Mouse (Mus musculus): ENCODE results near the gene Becn1. TPM values are rescaled to one million over a fixed set of nuclear protein-coding genes. Genes with fewer than 3 reads are reported as not detected.

Gene Becn1
- polyA plus RNA-seq, 1 experiment from 2014 or later, result 200 TPM

- Histone ChIP-seq H3K27me3 (no peaks in the 10 kb centered on the region), H3K27ac (replicated peaks) (no peak overlapping the region), H3K4me1 (peaks cover 9% of the 10 kb centered on the region), H3K9ac (replicated peaks) (no peak overlapping the region), H3K36me3 (no peaks in the 10 kb centered on the region), H3K4me3 (no peak overlapping the region), H3K4me2 (replicated peaks) (no peak overlapping the region), H3K9me3 (no peaks in the 10 kb centered on the region)
- WGBS, result 71% methylated on average over 3 of the region's 3 CpGs
- ATAC-seq (replicated peaks), result no peak
Measured at GRCm38 (mm10) chr11:101312150-101312549, 10.1 kb upstream of the Becn1 start.

GRCm38 (mm10) chr11:101311083-101311482 is 9.0 kb upstream of the Becn1 start:
- no peaks in the 10 kb centered on the region for H3K9me3 ChIP-seq
- H3K36me3 ChIP-seq, result no peaks in the 10 kb centered on the region
- no peak for ATAC-seq (replicated peaks)
- H3K9ac ChIP-seq (replicated peaks), result no peak overlapping the region
- no peak overlapping the region for H3K4me2 ChIP-seq (replicated peaks)
- peaks cover 2% of the 10 kb centered on the region; the same call in 1 of the 2 replicates for H3K4me1 ChIP-seq
- H3K27me3 ChIP-seq, result no peaks in the 10 kb centered on the region
- H3K27ac ChIP-seq (replicated peaks), result no peak overlapping the region
- WGBS, result 93% methylated on average over 3 of the region's 3 CpGs
- no peak overlapping the region for H3K4me3 ChIP-seq

- Histone ChIP-seq H3K4me3 (no peak overlapping the region), H3K4me1 (no peaks in the 10 kb centered on the region), H3K9ac (replicated peaks) (no peak overlapping the region), H3K27me3 (no peaks in the 10 kb centered on the region), H3K27ac (replicated peaks) (no peak overlapping the region), H3K36me3 (no peaks in the 10 kb centered on the region), H3K9me3 (no peaks in the 10 kb centered on the region), H3K4me2 (replicated peaks) (no peak overlapping the region)
- WGBS, result 41% methylated on average over 5 of the region's 5 CpGs
- no peak for ATAC-seq (replicated peaks)
Measured at GRCm38 (mm10) chr11:101307744-101308143, 5.7 kb upstream of the Becn1 start.

GRCm38 (mm10) chr11:101301299-101302003 is 635 bp downstream of the Becn1 start:
- no peak; the same call in 1 of the 2 replicates for ATAC-seq (replicated peaks)
- H3K9me3 ChIP-seq, result no peaks in the 10 kb centered on the region
- H3K27me3 ChIP-seq, result no peaks in the 10 kb centered on the region
- H3K36me3 ChIP-seq, result peaks cover 18% of the 10 kb centered on the region
- peak overlapping the region; percentile 73 for H3K27ac ChIP-seq (replicated peaks)
- H3K4me2 ChIP-seq (replicated peaks), result peak overlapping the region; percentile 98
- peak overlapping the region; percentile 96 for H3K4me3 ChIP-seq
- peaks cover 20% of the 10 kb centered on the region for H3K4me1 ChIP-seq
- 15% methylated on average over 26 of the region's 26 CpGs for WGBS
- peak overlapping the region; percentile 87 for H3K9ac ChIP-seq (replicated peaks)

GRCm38 (mm10) chr11:101300881-101301280 is 1.2 kb downstream of the Becn1 start:
- WGBS, result 70% methylated on average over 7 of the region's 7 CpGs
- peaks cover 20% of the 10 kb centered on the region for H3K36me3 ChIP-seq
- H3K9me3 ChIP-seq, result no peaks in the 10 kb centered on the region
- H3K4me3 ChIP-seq, result peak overlapping the region; percentile 96
- ATAC-seq (replicated peaks), result no peak
- H3K27ac ChIP-seq (replicated peaks), result no peak overlapping the region
- peak overlapping the region; percentile 87; the same call in 1 of the 2 replicates for H3K9ac ChIP-seq (replicated peaks)
- peak overlapping the region; percentile 98 for H3K4me2 ChIP-seq (replicated peaks)
- H3K27me3 ChIP-seq, result no peaks in the 10 kb centered on the region
- H3K4me1 ChIP-seq, result peaks cover 20% of the 10 kb centered on the region

- no peak for ATAC-seq (replicated peaks)
- Histone ChIP-seq H3K9ac (replicated peaks) (no peak overlapping the region), H3K27me3 (no peaks in the 10 kb centered on the region), H3K4me1 (peaks cover under 1% of the 10 kb centered on the region; the same call in 1 of the 2 replicates), H3K36me3 (peaks cover 65% of the 10 kb centered on the region), H3K27ac (replicated peaks) (no peak overlapping the region), H3K4me2 (replicated peaks) (no peak overlapping the region), H3K9me3 (no peaks in the 10 kb centered on the region), H3K4me3 (no peak overlapping the region)
- WGBS, result 92% methylated on average over 8 of the region's 8 CpGs
Measured at GRCm38 (mm10) chr11:101295191-101295590, 6.9 kb downstream of the Becn1 start.

GRCm38 (mm10) chr11:101291231-101291630 is 10.9 kb downstream of the Becn1 start:
- Histone ChIP-seq H3K27me3 (no peaks in the 10 kb centered on the region), H3K4me1 (no peaks in the 10 kb centered on the region), H3K9me3 (no peaks in the 10 kb centered on the region), H3K36me3 (peaks cover 80% of the 10 kb centered on the region), H3K27ac (replicated peaks) (no peak overlapping the region), H3K4me3 (no peak overlapping the region), H3K4me2 (replicated peaks) (no peak overlapping the region), H3K9ac (replicated peaks) (no peak overlapping the region)
- ATAC-seq (replicated peaks), result no peak
- WGBS, result 96% methylated on average over 8 of the region's 8 CpGs

- no peak overlapping the region for H3K9ac ChIP-seq (replicated peaks)
- no peaks in the 10 kb centered on the region for H3K27me3 ChIP-seq
- no peaks in the 10 kb centered on the region for H3K9me3 ChIP-seq
- WGBS, result 89% methylated on average over 9 of the region's 9 CpGs
- no peak overlapping the region for H3K4me2 ChIP-seq (replicated peaks)
- no peak overlapping the region for H3K4me3 ChIP-seq
- H3K27ac ChIP-seq (replicated peaks), result no peak overlapping the region
- H3K36me3 ChIP-seq, result peaks cover 56% of the 10 kb centered on the region
- H3K4me1 ChIP-seq, result no peaks in the 10 kb centered on the region
- no peak for ATAC-seq (replicated peaks)
Measured at GRCm38 (mm10) chr11:101287306-101287705, 14.8 kb downstream of the Becn1 start.

- H3K4me1 ChIP-seq, result peaks cover 6% of the 10 kb centered on the region
- peaks cover 22% of the 10 kb centered on the region for H3K36me3 ChIP-seq
- no peaks in the 10 kb centered on the region for H3K27me3 ChIP-seq
- no peak for ATAC-seq (replicated peaks)
- H3K4me3 ChIP-seq, result no peak overlapping the region
- H3K9me3 ChIP-seq, result no peaks in the 10 kb centered on the region
- no peak overlapping the region for H3K9ac ChIP-seq (replicated peaks)
- WGBS, result 78% methylated on average over 4 of the region's 4 CpGs
- H3K4me2 ChIP-seq (replicated peaks), result no peak overlapping the region
- no peak overlapping the region for H3K27ac ChIP-seq (replicated peaks)
Measured at GRCm38 (mm10) chr11:101283805-101284204, 18.3 kb downstream of the Becn1 start.

- no peak overlapping the region for H3K9ac ChIP-seq (replicated peaks)
- no peak for ATAC-seq (replicated peaks)
- WGBS, result 8% methylated on average over 5 of the region's 5 CpGs
- no peak overlapping the region for H3K4me2 ChIP-seq (replicated peaks)
- H3K27ac ChIP-seq (replicated peaks), result no peak overlapping the region
- peaks cover 10% of the 10 kb centered on the region for H3K4me1 ChIP-seq
- peaks cover 13% of the 10 kb centered on the region for H3K36me3 ChIP-seq
- H3K9me3 ChIP-seq, result no peaks in the 10 kb centered on the region
- no peaks in the 10 kb centered on the region for H3K27me3 ChIP-seq
- H3K4me3 ChIP-seq, result no peak overlapping the region
Measured at GRCm38 (mm10) chr11:101282896-101283295, 19.2 kb downstream of the Becn1 start.

GRCm38 (mm10) chr11:101280837-101281236 is 21.2 kb downstream of the Becn1 start:
- ATAC-seq (replicated peaks), result no peak
- WGBS, result 66% methylated on average over 7 of the region's 7 CpGs
- H3K36me3 ChIP-seq, result no peaks in the 10 kb centered on the region; the same call in 1 of the 2 replicates
- H3K4me2 ChIP-seq (replicated peaks), result no peak overlapping the region
- H3K27ac ChIP-seq (replicated peaks), result no peak overlapping the region
- no peaks in the 10 kb centered on the region for H3K27me3 ChIP-seq
- no peak overlapping the region for H3K4me3 ChIP-seq
- H3K4me1 ChIP-seq, result peaks cover 28% of the 10 kb centered on the region
- no peaks in the 10 kb centered on the region for H3K9me3 ChIP-seq
- no peak overlapping the region for H3K9ac ChIP-seq (replicated peaks)

- Histone ChIP-seq H3K4me1 (peaks cover 28% of the 10 kb centered on the region), H3K27me3 (no peaks in the 10 kb centered on the region), H3K4me3 (peak overlapping the region; percentile 92), H3K9ac (replicated peaks) (no peak overlapping the region; the same call in 1 of the 2 replicates), H3K4me2 (replicated peaks) (peak overlapping the region; percentile 63), H3K36me3 (no peaks in the 10 kb centered on the region), H3K27ac (replicated peaks) (no peak overlapping the region), H3K9me3 (no peaks in the 10 kb centered on the region)
- WGBS, result 64% methylated on average over 14 of the region's 14 CpGs
- ATAC-seq (replicated peaks), result peak; percentile 44
Measured at GRCm38 (mm10) chr11:101279193-101279569, 22.9 kb downstream of the Becn1 start.
